Mouse (Mus musculus) hindbrain, embryonic 15.5 days (tissue): ENCODE measurements around the gene Trim10. TPM values are rescaled to one million over a fixed set of nuclear protein-coding genes. Genes with fewer than 3 reads are reported as not detected.
A peak's percentile ranks its signal among the peaks of the same experiment; 100 is the strongest.
"Not testable (repeated sequence)": the region's sequence is repeated elsewhere in the genome, so short reads cannot be mapped to it uniquely, and the experiment has no call there.

Source experiments
- ATAC-seq: fragments of 200-750 bp; cut with Nextera tagmentation; 2 replicates; pipeline ENCODE4 v1.8.0; 2017; ENCODE audit warnings: low read depth, moderate number of reproducible peaks, moderate TSS enrichment; ENCODE audit not compliant: low FRiP score
- H3K27ac ChIP-seq: fragments of 300-500 bp; sonication (generic); replicated peaks from 2 replicates; pipeline ENCODE4 v1.5.1; 2015; ENCODE audit warnings: mild to moderate bottlenecking, inconsistent platforms
- H3K27me3 ChIP-seq: fragments of 300-500 bp; sonication (generic); 2 replicates; pipeline ENCODE4 v1.6.1; 2015; ENCODE audit warnings: control low read depth, inconsistent platforms
- H3K36me3 ChIP-seq: fragments of 300-500 bp; sonication (generic); 2 replicates; pipeline ENCODE4 v1.6.1; 2015; ENCODE audit warnings: control low read depth, inconsistent platforms
- H3K4me1 ChIP-seq: fragments of 300-500 bp; sonication (generic); replicated peaks from 2 replicates; pipeline ENCODE4 v1.6.1; 2015; ENCODE audit warnings: control low read depth, inconsistent platforms
- H3K4me2 ChIP-seq: fragments of 300-500 bp; sonication (generic); 2 replicates; pipeline ENCODE4 v1.6.1; 2015; ENCODE audit warnings: moderate library complexity, mild to moderate bottlenecking, inconsistent platforms
- H3K4me3 ChIP-seq: fragments of 300-500 bp; sonication (generic); 2 replicates; pipeline ENCODE4 v1.5.1; 2015; ENCODE audit warnings: mild to moderate bottlenecking, inconsistent platforms
- H3K9ac ChIP-seq: fragments of 300-500 bp; sonication (generic); 2 replicates; pipeline ENCODE4 v1.6.1; 2015; ENCODE audit warnings: inconsistent platforms
- H3K9me3 ChIP-seq: fragments of 300-500 bp; sonication (generic); 2 replicates; pipeline ENCODE4 v1.6.1; 2016; ENCODE audit warnings: control low read depth, inconsistent platforms
- WGBS: fragments of 180-500 bp; shearing (Covaris S2); methylation state at CpG from one replicate; pipeline ENCODE4 v1.1.7; 2015; 5-methylcytosine and 5-hydroxymethylcytosine counted together
- polyA plus RNA-seq: library from polyadenylated mRNA; unstranded; fragments of >200 nt; fragmentation: Nextera tagmentation; extraction: Ambion mirVana; gene quantifications from 2 replicates; pipeline ENCODE4 v1.2.1, GENCODE M21; 2015

The Trim10 gene
- polyA plus RNA-seq, 1 experiment from 2014 or later = 1.7 TPM

GRCm38 (mm10) chr17:36866719-36867527 is 2.5 kb upstream of the Trim10 start, which contains the start of gene Trim15:
Gene Trim15, minus strand, starts transcription at chr17:36867210.
- peak; percentile 49; the same call in 1 of the 2 replicates for ATAC-seq
- H3K36me3 ChIP-seq = no peaks in the 10 kb centered on the region
- WGBS = 21% methylated on average over 29 of the region's 29 CpGs

GRCm38 (mm10) chr17:36868836-36869235 is 538 bp upstream of the Trim10 start:
- Histone ChIP-seq H3K27me3 (0 out of 2 replicates have a peak, but pooled peaks cover 9% of the 10 kb centered on the region), H3K4me3 (no peak overlapping the region)
- WGBS = 91% methylated on average over 2 of the region's 2 CpGs

More at GRCm38 (mm10) chr17:36866719-36867527, 2.5 kb upstream of the Trim10 start, which contains the start of gene Trim15:
- Histone ChIP-seq H3K9ac (0 out of 2 replicates have a peak within 1 kb of the TSS, but pooled peaks have one; percentile 39), H3K4me2 (peak within 1 kb of the TSS; percentile 58), H3K4me3 (peak within 1 kb of the TSS; percentile 32), H3K27me3 (0 out of 2 replicates have a peak, but pooled peaks cover 9% of the 10 kb centered on the region), H3K27ac (no peak within 1 kb of the TSS), H3K9me3 (no peaks in the 10 kb centered on the region), H3K4me1 (peaks cover 8% of the 10 kb centered on the region)

GRCm38 (mm10) chr17:36869955-36870810 is 809 bp downstream of the Trim10 start:
- Histone ChIP-seq H3K9me3 (no peaks in the 10 kb centered on the region), H3K4me3 (no peak overlapping the region), H3K36me3 (no peaks in the 10 kb centered on the region), H3K27ac (no peak overlapping the region), H3K9ac (no peak overlapping the region), H3K27me3 (0 out of 2 replicates have a peak, but pooled peaks cover 9% of the 10 kb centered on the region), H3K4me2 (no peak overlapping the region), H3K4me1 (peaks cover 8% of the 10 kb centered on the region)
- ATAC-seq = no peak
- 77% methylated on average over 25 of the region's 25 CpGs for WGBS

More at GRCm38 (mm10) chr17:36868836-36869235, 538 bp upstream of the Trim10 start:
- no peak for ATAC-seq
- no peaks in the 10 kb centered on the region for H3K36me3 ChIP-seq
- H3K9ac ChIP-seq = no peak overlapping the region
- H3K4me1 ChIP-seq = peaks cover 8% of the 10 kb centered on the region
- H3K9me3 ChIP-seq = no peaks in the 10 kb centered on the region
- H3K27ac ChIP-seq = no peak overlapping the region
- no peak overlapping the region for H3K4me2 ChIP-seq

- Histone ChIP-seq H3K4me2 (no peak overlapping the region), H3K27me3 (no peaks in the 10 kb centered on the region), H3K9me3 (no peaks in the 10 kb centered on the region), H3K27ac (no peak overlapping the region), H3K4me1 (no peaks in the 10 kb centered on the region), H3K4me3 (no peak overlapping the region), H3K9ac (no peak overlapping the region), H3K36me3 (no peaks in the 10 kb centered on the region)
- WGBS = 73% methylated on average over 4 of the region's 4 CpGs
- no peak for ATAC-seq
These were observed 5.3 kb downstream of the Trim10 start for GRCm38 (mm10) chr17:36874636-36875035.

- no peak overlapping the region for H3K4me3 ChIP-seq
- no peak overlapping the region for H3K9ac ChIP-seq
- no peak overlapping the region for H3K27ac ChIP-seq
- ATAC-seq = no peak
- no peaks in the 10 kb centered on the region for H3K9me3 ChIP-seq
- H3K4me1 ChIP-seq = no peaks in the 10 kb centered on the region
- no peaks in the 10 kb centered on the region for H3K36me3 ChIP-seq
- WGBS = 79% methylated on average over 2 of the region's 2 CpGs
- no peak overlapping the region for H3K4me2 ChIP-seq
- H3K27me3 ChIP-seq = no peaks in the 10 kb centered on the region
These were observed 14.0 kb downstream of the Trim10 start for GRCm38 (mm10) chr17:36883350-36883749.

- WGBS = 95% methylated on average over 12 of the region's 12 CpGs
- Histone ChIP-seq H3K27me3 (no peaks in the 10 kb centered on the region), H3K9me3 (no peaks in the 10 kb centered on the region), H3K36me3 (no peaks in the 10 kb centered on the region), H3K4me2 (no peak overlapping the region), H3K27ac (no peak overlapping the region), H3K4me3 (no peak overlapping the region), H3K9ac (no peak overlapping the region), H3K4me1 (no peaks in the 10 kb centered on the region)
- ATAC-seq = no peak
These were observed 15.9 kb downstream of the Trim10 start for GRCm38 (mm10) chr17:36885132-36885790.

GRCm38 (mm10) chr17:36890073-36890903 is 20.9 kb downstream of the Trim10 start, which contains the start of gene Trim40:
Gene Trim40, minus strand, starts transcription at chr17:36890123.
- no peak within 1 kb of the TSS for H3K27ac ChIP-seq
- no peak for ATAC-seq
- H3K27me3 ChIP-seq = no peaks in the 10 kb centered on the region
- WGBS = 89% methylated on average over 5 of the region's 5 CpGs
- H3K4me3 ChIP-seq = no peak within 1 kb of the TSS
- no peaks in the 10 kb centered on the region for H3K4me1 ChIP-seq
- no peaks in the 10 kb centered on the region for H3K9me3 ChIP-seq
- H3K36me3 ChIP-seq = no peaks in the 10 kb centered on the region
- no peak within 1 kb of the TSS for H3K4me2 ChIP-seq
- H3K9ac ChIP-seq = no peak within 1 kb of the TSS

- not testable (repeated sequence) for H3K4me2 ChIP-seq, H3K9me3 ChIP-seq, H3K4me1 ChIP-seq, ATAC-seq, H3K27me3 ChIP-seq, H3K27ac ChIP-seq, H3K9ac ChIP-seq, H3K36me3 ChIP-seq, H3K4me3 ChIP-seq
- WGBS = 93% methylated on average over 1 of the region's 1 CpGs
These were observed 22.1 kb downstream of the Trim10 start for GRCm38 (mm10) chr17:36891496-36891895.

- Histone ChIP-seq H3K9me3 (no peaks in the 10 kb centered on the region), H3K4me1 (no peaks in the 10 kb centered on the region), H3K27ac (no peak overlapping the region), H3K9ac (no peak overlapping the region), H3K36me3 (no peaks in the 10 kb centered on the region), H3K4me2 (no peak overlapping the region), H3K4me3 (no peak overlapping the region), H3K27me3 (no peaks in the 10 kb centered on the region)
- ATAC-seq = peak; percentile 68
- 12% methylated on average over 2 of the region's 2 CpGs for WGBS
These were observed 23.0 kb downstream of the Trim10 start for GRCm38 (mm10) chr17:36892362-36892761.

GRCm38 (mm10) chr17:36893387-36893786 is 24.0 kb downstream of the Trim10 start:
- no peak for ATAC-seq
- WGBS = 83% methylated on average over 5 of the region's 5 CpGs
- Histone ChIP-seq H3K9me3 (no peaks in the 10 kb centered on the region), H3K27me3 (no peaks in the 10 kb centered on the region), H3K4me3 (no peak overlapping the region), H3K36me3 (no peaks in the 10 kb centered on the region), H3K4me2 (no peak overlapping the region), H3K4me1 (no peaks in the 10 kb centered on the region), H3K27ac (no peak overlapping the region), H3K9ac (no peak overlapping the region)

GRCm38 (mm10) chr17:36896583-36896982 is 27.2 kb downstream of the Trim10 start:
- Histone ChIP-seq H3K4me2 (no peak overlapping the region), H3K4me1 (no peaks in the 10 kb centered on the region), H3K27me3 (no peaks in the 10 kb centered on the region), H3K9ac (no peak overlapping the region), H3K4me3 (no peak overlapping the region), H3K27ac (no peak overlapping the region), H3K36me3 (no peaks in the 10 kb centered on the region), H3K9me3 (no peaks in the 10 kb centered on the region)
- ATAC-seq = no peak
- 84% methylated on average over 1 of the region's 1 CpGs for WGBS
